Mouse (Mus musculus) left cerebral cortex, postnatal 4 days (tissue): ENCODE results near the gene Pomgnt1. TPM values are rescaled to one million over a fixed set of nuclear protein-coding genes. Genes with fewer than 3 reads are reported as not detected.

Experiments used
- DNase-seq: peaks from one replicate; pipeline ENCODE4 v3.0.0-alpha.2; 2022
- intact Hi-C: fragments of 180-260 bp; cut with DNase I; formaldehyde crosslinking; loops from one replicate; pipeline ENCODE4 v1.15.1; 2025
- total RNA-seq, 2 experiments: library from RNA; stranded (reverse); gene quantifications; 2 replicates each; pipeline ENCODE4 v1.2.3; 2021

Gene Pomgnt1
- total RNA-seq, 2 experiments from 2014 or later = 78.4 to 83.7 TPM

GRCm38 (mm10) chr4:116134990-116135389, 11.3 kb downstream of the Pomgnt1 start:
- intact Hi-C loops = no loop called here
- DNase-seq = no peak

GRCm38 (mm10) chr4:116137421-116137996, 13.9 kb downstream of the Pomgnt1 start:
- no peak for DNase-seq
- intact Hi-C loops = no loop called here

- DNase-seq = no peak
- intact Hi-C loops = loop anchor here (10.0 kb wide), 1 partner anchor 854 kb away; the partner anchor contains the start of genes Hectd3 and Urod
These were observed 17.3 kb downstream of the Pomgnt1 start for GRCm38 (mm10) chr4:116140801-116141574.

GRCm38 (mm10) chr4:116141736-116142135, 18.1 kb downstream of the Pomgnt1 start:
- intact Hi-C loops = loop anchor here (10.0 kb wide), 1 partner anchor 853 kb away; the partner anchor contains the start of genes Hectd3 and Urod
- DNase-seq = no peak

- intact Hi-C loops = loop anchor here (10.0 kb wide), 1 partner anchor 853 kb away; the partner anchor contains the start of genes Hectd3 and Urod
- no peak for DNase-seq
These were observed 18.6 kb downstream of the Pomgnt1 start for GRCm38 (mm10) chr4:116142269-116142668.

GRCm38 (mm10) chr4:116143317-116143811, 19.7 kb downstream of the Pomgnt1 start:
- intact Hi-C loops = loop anchor here (10.0 kb wide), 1 partner anchor 851 kb away; the partner anchor contains the start of genes Hectd3 and Urod
- DNase-seq = peak; percentile 83

- DNase-seq = peak; percentile 55
- intact Hi-C loops = loop anchor here (10.0 kb wide), 1 partner anchor 851 kb away; the partner anchor contains the start of genes Hectd3 and Urod
These were observed 20.5 kb downstream of the Pomgnt1 start for GRCm38 (mm10) chr4:116143891-116144717.

GRCm38 (mm10) chr4:116149812-116150155, 26.1 kb downstream of the Pomgnt1 start:
- intact Hi-C loops = loop anchor here (10.0 kb wide), 1 partner anchor 845 kb away; the partner anchor contains the start of genes Hectd3 and Urod
- no peak for DNase-seq

- intact Hi-C loops = no loop called here
- peak; percentile 64 for DNase-seq
These were observed 26.7 kb downstream of the Pomgnt1 start for GRCm38 (mm10) chr4:116150156-116150861.

- DNase-seq = no peak
- intact Hi-C loops = no loop called here
These were observed 27.2 kb downstream of the Pomgnt1 start for GRCm38 (mm10) chr4:116150862-116151221.

- no peak for DNase-seq
These were observed 27.6 kb downstream of the Pomgnt1 start, which contains the start of gene Lurap1 for GRCm38 (mm10) chr4:116151238-116151637. TSS of gene Lurap1 (minus strand) at chr4:116151338.

GRCm38 (mm10) chr4:116152702-116153101, 29.1 kb downstream of the Pomgnt1 start:
- intact Hi-C loops = no loop called here
- DNase-seq = no peak

More at GRCm38 (mm10) chr4:116151238-116151637, 27.6 kb downstream of the Pomgnt1 start, which contains the start of gene Lurap1:
- intact Hi-C loops = no loop called here

GRCm38 (mm10) chr4:116157882-116158281, 34.2 kb downstream of the Pomgnt1 start:
- intact Hi-C loops = no loop called here

GRCm38 (mm10) chr4:116159912-116160311, 36.3 kb downstream of the Pomgnt1 start:
- intact Hi-C loops = no loop called here
- peak; percentile 50 for DNase-seq

More at GRCm38 (mm10) chr4:116157882-116158281, 34.2 kb downstream of the Pomgnt1 start:
- no peak for DNase-seq

GRCm38 (mm10) chr4:116160769-116161168, 37.1 kb downstream of the Pomgnt1 start:
- intact Hi-C loops = no loop called here
- DNase-seq = no peak

- DNase-seq = no peak
- intact Hi-C loops = no loop called here
These were observed 38.5 kb downstream of the Pomgnt1 start for GRCm38 (mm10) chr4:116162142-116162541.

- intact Hi-C loops = no loop called here
These were observed 41.3 kb downstream of the Pomgnt1 start for GRCm38 (mm10) chr4:116164759-116165554.

GRCm38 (mm10) chr4:116165708-116166407, 42.2 kb downstream of the Pomgnt1 start:
- DNase-seq = no peak
- intact Hi-C loops = no loop called here

More at GRCm38 (mm10) chr4:116164759-116165554, 41.3 kb downstream of the Pomgnt1 start:
- DNase-seq = no peak
